Mouse (Mus musculus) MEL (cell line): ENCODE data around the gene Acacb. TPM values are rescaled to one million over a fixed set of nuclear protein-coding genes. Genes with fewer than 3 reads are reported as not detected.
A peak's percentile ranks its signal among the peaks of the same experiment; 100 is the strongest.

Source experiments
- DNase-seq: peaks from one replicate; pipeline ENCODE4 v3.0.0; 2011; ENCODE audit warnings: low read depth, low spot score
- H3K27ac ChIP-seq: 2 replicates; pipeline ENCODE4 v1.5.1; 2012; ENCODE audit warnings: low read depth, mild to moderate bottlenecking, control low read depth, low read length, moderate library complexity; ENCODE audit not compliant: control insufficient read depth
- H3K27me3 ChIP-seq, 2 experiments: fragments of 150-350 bp in 1 of 2; sonication (generic) in 1 of 2; 2 replicates each; pipeline ENCODE4 v1.6.1; 2012; ENCODE audit warnings: low read length in 2 of 2, mild to moderate bottlenecking in 2 of 2, improper control_type of control experiment in 1 of 2, moderate library complexity in 1 of 2; ENCODE audit not compliant: insufficient read depth in 2 of 2, control insufficient read depth in 1 of 2
- H3K36me3 ChIP-seq, 2 experiments: 2 replicates each; pipeline ENCODE4 v1.6.1; 2012 to 2014; ENCODE audit warnings: low read length in 2 of 2, improper control_type of control experiment in 1 of 2, inconsistent platforms in 1 of 2, mild to moderate bottlenecking in 1 of 2; ENCODE audit not compliant: insufficient read depth in 2 of 2, control insufficient read depth in 1 of 2
- H3K4me1 ChIP-seq, 2 experiments: fragments of 150-350 bp in 1 of 2; sonication (generic) in 1 of 2; 2 replicates each; pipeline ENCODE4 v1.6.1; 2012; ENCODE audit warnings: low read length in 2 of 2, improper control_type of control experiment in 1 of 2, mild to moderate bottlenecking in 1 of 2; ENCODE audit not compliant: insufficient read depth in 2 of 2, control insufficient read depth in 1 of 2
- H3K4me3 ChIP-seq, 2 experiments: fragments of 150-350 bp in 1 of 2; sonication (generic) in 1 of 2; 2 replicates each; pipeline ENCODE4 v1.5.1; 2012; ENCODE audit warnings: low read depth in 2 of 2, low read length in 2 of 2, mild to moderate bottlenecking in 2 of 2, moderate library complexity in 2 of 2, control low read depth in 1 of 2, improper control_type of control experiment in 1 of 2; ENCODE audit not compliant: control insufficient read depth in 1 of 2, insufficient read depth in 1 of 2
- H3K79me2 ChIP-seq: 2 replicates; pipeline ENCODE4 v1.6.1; 2012; ENCODE audit warnings: mild to moderate bottlenecking, low read length, moderate library complexity; ENCODE audit not compliant: control insufficient read depth, poor library complexity, insufficient read depth
- H3K9ac ChIP-seq: 2 replicates; pipeline ENCODE4 v1.6.1; 2012; ENCODE audit warnings: low read depth, mild to moderate bottlenecking, control low read depth, low read length, moderate library complexity; ENCODE audit not compliant: control insufficient read depth, poor library complexity, severe bottlenecking
- H3K9me3 ChIP-seq: fragments of 150-350 bp; sonication (generic); replicated peaks from 2 replicates; pipeline ENCODE4 v1.6.1; 2012; ENCODE audit warnings: mild to moderate bottlenecking, low read length, improper control_type of control experiment, moderate library complexity; ENCODE audit not compliant: insufficient read depth
- CTCF ChIP-seq, 3 experiments: IDR thresholded peaks in 2 of 3; conservative IDR thresholded peaks in 1 of 3; 2 replicates each; pipeline ENCODE4 v1.5.1; 2011 to 2012; ENCODE audit warnings: low read length in 3 of 3, low read depth in 2 of 3, mild to moderate bottlenecking in 2 of 3, improper control_type of control experiment in 1 of 3, inconsistent platforms in 1 of 3, mixed read lengths in 1 of 3, moderate library complexity in 1 of 3; ENCODE audit not compliant: control insufficient read depth in 1 of 3, insufficient read depth in 1 of 3, poor library complexity in 1 of 3, severe bottlenecking in 1 of 3
- E2F4 ChIP-seq: IDR thresholded peaks from 2 replicates; pipeline ENCODE4 v1.6.1; 2011; ENCODE audit warnings: low read depth, low read length, improper control_type of control experiment, borderline replicate concordance
- ELF1 ChIP-seq: IDR thresholded peaks from 2 replicates; pipeline ENCODE4 v1.6.1; 2014; ENCODE audit warnings: low read depth, mild to moderate bottlenecking, inconsistent platforms, low read length, improper control_type of control experiment, moderate library complexity
- GABPA ChIP-seq: IDR thresholded peaks from 2 replicates; pipeline ENCODE4 v1.6.1; 2012; ENCODE audit warnings: low read depth, mild to moderate bottlenecking, inconsistent platforms, low read length, improper control_type of control experiment, moderate library complexity
- GATA1 ChIP-seq: IDR thresholded peaks from 2 replicates; pipeline ENCODE4 v1.6.1; 2011; ENCODE audit warnings: low read depth, low read length, improper control_type of control experiment
- HCFC1 ChIP-seq: IDR thresholded peaks from 2 replicates; pipeline ENCODE4 v1.6.1; 2012; ENCODE audit warnings: low read depth, mild to moderate bottlenecking, inconsistent platforms, low read length, improper control_type of control experiment, moderate library complexity
- JUND ChIP-seq: IDR thresholded peaks from 2 replicates; pipeline ENCODE4 v1.6.1; 2011; ENCODE audit warnings: low read depth, mild to moderate bottlenecking, improper control_type of control experiment, low read length
- KAT2A ChIP-seq: conservative IDR thresholded peaks from 2 replicates; pipeline ENCODE4 v1.6.1; 2012; ENCODE audit warnings: low read depth, low read length, improper control_type of control experiment, inconsistent platforms
- MAFK ChIP-seq: IDR thresholded peaks from 2 replicates; pipeline ENCODE4 v1.6.1; 2011; ENCODE audit warnings: low read depth, mild to moderate bottlenecking, low read length, improper control_type of control experiment, borderline replicate concordance
- MAX ChIP-seq: IDR thresholded peaks from 2 replicates; pipeline ENCODE4 v1.6.1; 2011; ENCODE audit warnings: low read length, improper control_type of control experiment
- MEF2A ChIP-seq: IDR thresholded peaks from 2 replicates; pipeline ENCODE4 v1.6.1; 2014; ENCODE audit warnings: low read depth, mild to moderate bottlenecking, inconsistent platforms, low read length, improper control_type of control experiment; ENCODE audit not compliant: poor library complexity, insufficient replicate concordance, severe bottlenecking; ENCODE audit errors: extremely low read depth
- MXI1 ChIP-seq: IDR thresholded peaks from 2 replicates; pipeline ENCODE4 v1.6.1; 2011; ENCODE audit warnings: mild to moderate bottlenecking, low read depth, low read length, improper control_type of control experiment
- MYC ChIP-seq: IDR thresholded peaks from 2 replicates; pipeline ENCODE4 v1.6.1; 2011; ENCODE audit warnings: low read depth, mild to moderate bottlenecking, low read length, improper control_type of control experiment, moderate library complexity
- NELFE ChIP-seq: IDR thresholded peaks from 2 replicates; pipeline ENCODE4 v1.6.1; 2011; ENCODE audit warnings: low read depth, low read length, improper control_type of control experiment
- NRF1 ChIP-seq: IDR thresholded peaks from 2 replicates; pipeline ENCODE4 v1.6.1; 2014; ENCODE audit warnings: low read depth, mild to moderate bottlenecking, inconsistent platforms, low read length, improper control_type of control experiment, moderate library complexity; ENCODE audit not compliant: poor library complexity, insufficient read depth, severe bottlenecking
- POLR2A ChIP-seq, 2 experiments: IDR thresholded peaks; 2 replicates each; pipeline ENCODE4 v1.6.1; 2011 to 2012; ENCODE audit warnings: low read length in 2 of 2, mild to moderate bottlenecking in 2 of 2, control low read depth in 1 of 2, improper control_type of control experiment in 1 of 2, low read depth in 1 of 2, moderate library complexity in 1 of 2; ENCODE audit not compliant: control insufficient read depth in 1 of 2, insufficient read depth in 1 of 2, poor library complexity in 1 of 2
- POLR2AphosphoS2 ChIP-seq: IDR thresholded peaks from 2 replicates; pipeline ENCODE4 v1.6.1; 2011; ENCODE audit warnings: low read length, improper control_type of control experiment
- RCOR1 ChIP-seq: IDR thresholded peaks from 2 replicates; pipeline ENCODE4 v1.6.1; 2012; ENCODE audit warnings: low read depth, mild to moderate bottlenecking, inconsistent platforms, low read length, improper control_type of control experiment
- SIN3A ChIP-seq: IDR thresholded peaks from 2 replicates; pipeline ENCODE4 v1.6.1; 2012; ENCODE audit warnings: low read length, improper control_type of control experiment, inconsistent platforms
- TCF12 ChIP-seq: IDR thresholded peaks from 2 replicates; pipeline ENCODE4 v1.6.1; 2014; ENCODE audit warnings: low read depth, mild to moderate bottlenecking, inconsistent platforms, low read length, improper control_type of control experiment, moderate library complexity
- UBTF ChIP-seq: IDR thresholded peaks from 2 replicates; pipeline ENCODE4 v1.6.1; 2012; ENCODE audit warnings: low read depth, mild to moderate bottlenecking, inconsistent platforms, low read length, improper control_type of control experiment, moderate library complexity, borderline replicate concordance; ENCODE audit not compliant: insufficient read depth
- ZC3H11A ChIP-seq: IDR thresholded peaks from 2 replicates; pipeline ENCODE4 v1.6.1; 2012; ENCODE audit warnings: low read depth, mild to moderate bottlenecking, inconsistent platforms, low read length, improper control_type of control experiment
- ZKSCAN1 ChIP-seq: IDR thresholded peaks from 2 replicates; pipeline ENCODE4 v1.6.1; 2012; ENCODE audit warnings: low read depth, mild to moderate bottlenecking, inconsistent platforms, low read length, improper control_type of control experiment, moderate library complexity
- polyA plus RNA-seq, 2 experiments: library from polyadenylated mRNA; stranded (reverse) in 1 of 2; unstranded in 1 of 2; fragments of >175 nt in 1 of 2; fragments of >200 nt in 1 of 2; gene quantifications; 2 replicates each; pipeline versions ENCODE4 v1.2.1 to v1.2.4; 2012; ENCODE audit warnings: low replicate concordance in 2 of 2, low read depth in 1 of 2; ENCODE audit not compliant: insufficient read length in 2 of 2, insufficient read depth in 1 of 2, missing spikeins in 1 of 2
- total RNA-seq: library from RNA; depleted of rRNA; stranded (reverse); fragments of 300-350 nt; gene quantifications from 2 replicates; pipeline ENCODE4 v1.2.3, GENCODE M21; 2012

Acacb gene
- total and polyA plus RNA-seq, 3 experiments, result 2.0 to 5.3 TPM; not detected in 1

DNA sequence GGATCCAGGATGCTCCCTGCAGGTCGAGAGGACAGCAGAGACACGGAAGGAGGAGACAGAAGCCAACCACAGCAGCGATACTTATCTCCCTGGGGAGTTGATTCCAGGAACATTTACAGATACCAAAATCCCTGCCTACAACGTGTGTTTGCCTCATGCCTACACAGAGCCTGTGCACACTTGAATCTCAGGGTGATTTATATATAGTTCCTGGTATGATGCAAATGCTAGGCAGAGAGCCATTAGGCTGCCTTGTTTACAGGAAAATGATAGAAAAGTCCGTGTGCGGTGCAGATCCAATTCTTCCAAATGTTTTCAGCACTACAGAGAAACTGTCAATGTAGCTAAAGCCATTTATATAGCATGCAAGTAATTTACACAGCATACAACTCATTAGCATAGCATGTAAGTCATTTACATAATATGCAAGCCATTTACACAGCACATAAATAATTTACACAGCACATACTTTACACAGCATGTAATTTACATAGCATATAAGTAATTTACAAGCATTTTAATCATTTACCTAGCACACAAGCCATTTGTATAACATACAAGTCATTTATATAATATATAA is 16.9 kb downstream of the Acacb start:
- Histone ChIP-seq H3K36me3 (peaks cover 0 to 5% of the 10 kb centered on the region in 2 experiments; a peak in 2 of 4 replicates), H3K79me2 (no peaks in the 10 kb centered on the region), H3K9ac (no peak overlapping the region), H3K9me3 (no peaks in the 10 kb centered on the region), H3K27ac (no peak overlapping the region), H3K27me3 (no peaks in the 10 kb centered on the region), H3K4me3 (0 out of 4 replicates have a peak overlapping the region, but pooled peaks of 1 of the 2 experiments have one; percentile 12), H3K4me1 (peaks cover 2 to 9% of the 10 kb centered on the region in 2 experiments)
- DNase-seq, result peak; percentile 14
- TF ChIP-seq UBTF (no peak), ELF1 (no peak), MXI1 (0 out of 2 replicates have a peak, but pooled peaks have one; percentile 35), RCOR1 (no peak), E2F4 (no peak), MYC (no peak), CTCF (IDR thresholded peaks at IDR 0.05 in 2 of 3, conservative IDR thresholded peaks at IDR 0.05 in 1 of 3; ENCODE audit: control insufficient read depth in 1 of 3, insufficient read depth in 1 of 3, low read depth in 2 of 3, low read length in 3 of 3, poor library complexity in 1 of 3, severe bottlenecking in 1 of 3) (no peak), ZC3H11A (no peak), SIN3A (no peak), GATA1 (peak; percentile 32; the same call in 1 of the 2 replicates)

- no peak for DNase-seq
- Histone ChIP-seq H3K27me3 (no peaks in the 10 kb centered on the region), H3K79me2 (no peaks in the 10 kb centered on the region), H3K4me1 (peaks cover 3 to 7% of the 10 kb centered on the region in 2 experiments; a peak in 1 of 4 replicates), H3K4me3 (no peak overlapping the region), H3K9me3 (no peaks in the 10 kb centered on the region), H3K36me3 (no peaks in the 10 kb centered on the region; a peak in 1 of 4 replicates), H3K27ac (no peak overlapping the region), H3K9ac (no peak overlapping the region)
- no peak for TF ChIP-seq MAX
- no peak for TF ChIP-seq JUND
- no peak for TF ChIP-seq UBTF
- TF ChIP-seq NELFE, result no peak
These were observed 24.0 kb downstream of the Acacb start for GRCm38 (mm10) chr5:114170345-114170744.

GRCm38 (mm10) chr5:114172936-114173335 is 26.6 kb downstream of the Acacb start:
- H3K9ac ChIP-seq, result no peak overlapping the region
- peak; percentile 62 for DNase-seq
- H3K79me2 ChIP-seq, result no peaks in the 10 kb centered on the region; the same call in 1 of the 2 replicates
- H3K9me3 ChIP-seq, result no peaks in the 10 kb centered on the region
- H3K4me3 ChIP-seq, result no peak overlapping the region
- H3K4me1 ChIP-seq, result peaks cover 4 to 7% of the 10 kb centered on the region in 2 experiments; a peak in 1 of 4 replicates
- H3K36me3 ChIP-seq, result no peaks in the 10 kb centered on the region; a peak in 1 of 4 replicates
- TF ChIP-seq CTCF (IDR thresholded peaks at IDR 0.05 in 2 of 3, conservative IDR thresholded peaks at IDR 0.05 in 1 of 3; ENCODE audit: control insufficient read depth in 1 of 3, insufficient read depth in 1 of 3, low read depth in 2 of 3, low read length in 3 of 3, poor library complexity in 1 of 3, severe bottlenecking in 1 of 3), result no peak
- TF ChIP-seq POLR2AphosphoS2, result no peak
- no peak for TF ChIP-seq SIN3A
- TF ChIP-seq ELF1, result no peak
- TF ChIP-seq E2F4, result no peak
- no peak for TF ChIP-seq HCFC1
- no peak for TF ChIP-seq MAFK
- no peak for TF ChIP-seq GABPA
- TF ChIP-seq UBTF, result no peak
- no peak for TF ChIP-seq TCF12
- no peak for TF ChIP-seq KAT2A
- no peak for TF ChIP-seq POLR2A (IDR thresholded peaks at IDR 0.05; ENCODE audit: control insufficient read depth in 1 of 2, insufficient read depth in 1 of 2, low read depth in 1 of 2, low read length in 2 of 2, poor library complexity in 1 of 2)
- no peak for TF ChIP-seq ZKSCAN1
- no peak for TF ChIP-seq NRF1
- no peak for TF ChIP-seq MEF2A
- TF ChIP-seq, all 39 proteins: peak for 0
- Histone ChIP-seq H3K27ac (no peak overlapping the region), H3K27me3 (no peaks in the 10 kb centered on the region)
